Mouse (Mus musculus): Measurements from ENCODE around the gene B230307C23Rik. TPM values are rescaled to one million over a fixed set of nuclear protein-coding genes. Genes with fewer than 3 reads are reported as not detected.
"Not testable (repeated sequence)": the region's sequence is repeated elsewhere in the genome, so short reads cannot be mapped to it uniquely, and the experiment has no call there.

The B230307C23Rik gene
- total RNA-seq, 4 experiments from 2014 or later: 23.7 to 31.7 (median 25.3) TPM

GRCm38 (mm10) chr16:97997383-97997731 lies 242 bp downstream of the B230307C23Rik start:
- not testable (repeated sequence) for DNase-seq (ENCODE audit: low spot score in 2 of 2)

- DNase-seq (ENCODE audit: low spot score in 2 of 2): no peak
Measured at GRCm38 (mm10) chr16:98022081-98022480, 25.0 kb downstream of the B230307C23Rik start.

- no peak for DNase-seq (ENCODE audit: low spot score in 2 of 2)
Measured at GRCm38 (mm10) chr16:98022657-98023345, 25.7 kb downstream of the B230307C23Rik start.

GRCm38 (mm10) chr16:98026186-98026585 lies 29.1 kb downstream of the B230307C23Rik start:
- DNase-seq (ENCODE audit: low spot score in 2 of 2): not testable (repeated sequence)

GRCm38 (mm10) chr16:98034971-98035370 lies 37.9 kb downstream of the B230307C23Rik start:
- not testable (repeated sequence) for DNase-seq (ENCODE audit: low spot score in 2 of 2)

- peak in 1 of 2 experiments; percentile 7 for DNase-seq (ENCODE audit: low spot score in 2 of 2)
Measured at GRCm38 (mm10) chr16:98041676-98042075, 44.6 kb downstream of the B230307C23Rik start.

- not testable (repeated sequence) for DNase-seq (ENCODE audit: low spot score in 2 of 2)
Measured at GRCm38 (mm10) chr16:98079382-98079781, 82.3 kb downstream of the B230307C23Rik start.

GRCm38 (mm10) chr16:98081140-98081539 lies 84.0 kb downstream of the B230307C23Rik start:
- not testable (repeated sequence) for DNase-seq (ENCODE audit: low spot score in 2 of 2)

Other genes starting within 250 kb of the B230307C23Rik start
- gene Ripk4, start 233.5 kb upstream of the B230307C23Rik start, total RNA-seq (2022): 1 to 10 TPM in 3 of 4 experiments, under 1 TPM in 1; 0.51 to 1.1 (median 1.0) TPM
- gene Prdm15, start 145.5 kb upstream of the B230307C23Rik start, total RNA-seq (2022): 10 to 100 TPM; 15.1 to 23.2 (median 17.4) TPM
- 10 to 100 TPM; 15.5 to 17.0 (median 16.8) TPM for gene C2cd2, start 34.7 kb upstream of the B230307C23Rik start, total RNA-seq (2022)
- gene Zbtb21, start 34.7 kb upstream of the B230307C23Rik start, total RNA-seq (2022): 10 to 100 TPM; 20.8 to 32.5 (median 27.0) TPM
- 1 to 10 TPM; 6.0 to 6.3 (median 6.3) TPM for gene A630089N07Rik, start 85.1 kb downstream of the B230307C23Rik start, total RNA-seq (2022)

All from left cerebral cortex, adult 8-10 months (tissue).